Mouse (Mus musculus) heart, embryonic 12.5 days (tissue): Measurements from ENCODE around the gene Terf2ip. TPM values are rescaled to one million over a fixed set of nuclear protein-coding genes. Genes with fewer than 3 reads are reported as not detected.
A peak's percentile ranks its signal among the peaks of the same experiment; 100 is the strongest.

ENCODE experiments used
- ATAC-seq: fragments of 200-750 bp; cut with Nextera tagmentation; 2 replicates; pipeline ENCODE4 v1.8.0; 2017; ENCODE audit warnings: moderate TSS enrichment, moderate library complexity; ENCODE audit not compliant: insufficient number of reproducible peaks, low FRiP score
- H3K27ac ChIP-seq: fragments of 300-500 bp; sonication (generic); 2 replicates; pipeline ENCODE4 v1.5.1; 2016; ENCODE audit warnings: mild to moderate bottlenecking, moderate library complexity; ENCODE audit not compliant: poor library complexity, severe bottlenecking
- H3K27me3 ChIP-seq: fragments of 300-500 bp; sonication (generic); replicated peaks from 2 replicates; pipeline ENCODE4 v1.6.1; 2016; ENCODE audit warnings: mild to moderate bottlenecking, moderate library complexity
- H3K36me3 ChIP-seq: fragments of 300-500 bp; sonication (generic); 2 replicates; pipeline ENCODE4 v1.6.1; 2016; ENCODE audit warnings: mild to moderate bottlenecking, moderate library complexity
- H3K4me1 ChIP-seq: fragments of 300-500 bp; sonication (generic); replicated peaks from 2 replicates; pipeline ENCODE4 v1.6.1; 2016; ENCODE audit warnings: mild to moderate bottlenecking
- H3K4me2 ChIP-seq: fragments of 300-500 bp; sonication (generic); 2 replicates; pipeline ENCODE4 v1.6.1; 2016; ENCODE audit warnings: mild to moderate bottlenecking, moderate library complexity
- H3K4me3 ChIP-seq: fragments of 300-500 bp; sonication (generic); 2 replicates; pipeline ENCODE4 v1.5.1; 2016; ENCODE audit warnings: mild to moderate bottlenecking
- H3K9ac ChIP-seq: fragments of 300-500 bp; sonication (generic); 2 replicates; pipeline ENCODE4 v1.6.1; 2016; ENCODE audit warnings: mild to moderate bottlenecking, moderate library complexity
- H3K9me3 ChIP-seq: fragments of 300-500 bp; sonication (generic); replicated peaks from 2 replicates; pipeline ENCODE4 v1.6.1; 2016; ENCODE audit warnings: mild to moderate bottlenecking, moderate library complexity
- WGBS: fragments of 180-500 bp; shearing (Covaris S2); methylation state at CpG from one replicate; pipeline ENCODE4 v1.1.7; 2016; 5-methylcytosine and 5-hydroxymethylcytosine counted together
- polyA plus RNA-seq: library from polyadenylated mRNA; unstranded; fragments of >200 nt; fragmentation: Nextera tagmentation; extraction: Ambion mirVana; gene quantifications from 2 replicates; pipeline ENCODE4 v1.2.1, GENCODE M21; 2016

Terf2ip gene
- 18.8 and 20.7 TPM in 2 replicates for polyA plus RNA-seq

DNA sequence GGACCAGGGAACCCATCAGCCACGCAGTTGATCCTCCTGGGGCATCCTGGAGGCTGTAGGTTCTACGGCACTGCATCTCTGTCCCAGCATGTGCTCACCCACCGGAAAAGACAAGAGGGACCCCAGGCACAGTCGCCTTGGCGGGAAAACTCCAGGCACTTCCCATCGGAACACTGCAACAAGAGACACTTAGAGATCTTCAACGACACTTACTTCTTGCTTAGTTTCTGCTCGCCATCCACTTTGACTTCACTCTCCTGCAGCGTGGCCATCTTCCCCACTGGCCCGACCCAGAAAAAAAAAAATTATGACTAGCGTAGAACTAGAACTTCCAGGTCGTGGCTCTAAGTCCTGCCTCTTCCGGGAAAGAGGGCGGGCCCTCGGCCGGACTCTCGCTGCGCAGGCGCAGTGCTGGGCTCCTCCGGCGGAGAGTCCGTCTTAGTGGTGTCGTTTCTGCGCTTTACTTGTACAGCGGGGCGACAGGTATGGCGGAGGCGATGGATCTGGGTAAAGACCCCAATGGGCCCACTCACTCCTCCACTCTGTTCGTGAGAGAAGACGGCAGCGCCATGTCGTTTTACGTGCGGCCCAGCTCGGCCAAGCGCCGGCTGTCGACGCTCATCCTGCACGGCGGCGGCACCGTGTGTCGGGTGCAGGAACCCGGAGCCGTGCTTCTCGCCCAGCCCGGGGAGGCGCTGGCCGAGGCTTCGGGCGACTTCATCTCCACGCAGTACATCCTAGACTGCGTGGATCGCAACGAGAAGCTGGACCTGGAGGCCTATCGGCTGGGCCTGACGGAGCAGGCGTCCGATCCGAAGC is at the start of gene Terf2ip, which contains the start of gene Kars:
TSS of gene Terf2ip (plus strand) at position 402 of the 819 bp plus-strand sequence.
TSS of gene Kars (minus strand) at position 327 of the 819 bp plus-strand sequence.
- Histone ChIP-seq H3K27ac (peak within 1 kb of the TSS; percentile 68), H3K27me3 (no peaks in the 10 kb centered on the region), H3K4me2 (peak within 1 kb of the TSS; percentile 80), H3K4me3 (peak within 1 kb of the TSS; percentile 91), H3K9ac (peak within 1 kb of the TSS; percentile 92), H3K9me3 (no peaks in the 10 kb centered on the region), H3K4me1 (peaks cover 24% of the 10 kb centered on the region), H3K36me3 (peaks cover 10% of the 10 kb centered on the region)
- peak; percentile 92 for ATAC-seq
- under 1% methylated on average over 61 of the region's 61 CpGs for WGBS

DNA sequence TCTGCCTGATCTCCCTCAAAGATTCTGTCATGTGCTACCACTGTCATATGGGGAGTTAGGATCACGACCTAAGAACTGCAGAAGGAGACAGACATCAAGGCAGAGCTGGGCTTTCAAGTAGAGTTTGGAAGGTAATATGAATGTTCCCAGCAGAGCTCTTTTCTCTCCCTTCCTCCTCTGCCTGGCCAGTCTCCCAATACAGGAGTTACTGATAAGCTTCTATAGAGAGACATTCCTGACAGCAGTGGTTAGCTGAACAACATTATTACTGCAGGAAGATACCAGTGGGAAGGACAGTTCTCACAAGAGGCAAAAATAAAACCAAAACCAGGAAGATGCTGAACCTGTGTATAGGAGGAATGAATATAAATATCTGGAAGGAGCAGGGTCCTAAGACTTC is 48.6 kb upstream of the Terf2ip start:
- Histone ChIP-seq H3K4me1 (peaks cover 24% of the 10 kb centered on the region), H3K9me3 (no peaks in the 10 kb centered on the region), H3K4me2 (peak overlapping the region; percentile 14), H3K9ac (no peak overlapping the region), H3K36me3 (peaks cover 26% of the 10 kb centered on the region), H3K4me3 (no peak overlapping the region), H3K27me3 (no peaks in the 10 kb centered on the region), H3K27ac (peak overlapping the region; percentile 71)
- no peak for ATAC-seq
- 30% methylated on average over 1 of the region's 1 CpGs for WGBS

DNA sequence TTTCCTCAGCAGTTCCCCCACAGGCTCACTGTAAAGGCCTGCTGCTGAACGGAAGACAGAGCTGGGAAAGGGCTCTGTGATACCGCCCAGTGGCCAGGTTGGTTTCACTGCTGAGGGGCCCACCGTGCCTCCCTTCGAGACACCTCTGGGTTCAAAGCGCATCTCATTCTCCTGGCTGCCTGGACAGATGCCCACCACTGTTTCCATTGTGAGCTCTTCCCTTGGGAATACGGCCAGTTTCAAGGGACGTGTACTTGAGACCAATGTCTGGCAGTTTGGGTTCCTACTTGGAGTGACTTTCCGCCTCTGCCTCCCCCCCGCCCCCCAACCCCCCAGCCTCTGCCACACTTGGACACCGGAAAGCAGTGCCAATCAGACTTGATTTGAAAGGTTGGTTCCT is 48.1 kb upstream of the Terf2ip start:
- no peak for ATAC-seq
- Histone ChIP-seq H3K9me3 (no peaks in the 10 kb centered on the region), H3K4me3 (no peak overlapping the region), H3K9ac (peak overlapping the region; percentile 28; the same call in 1 of the 2 replicates), H3K27me3 (no peaks in the 10 kb centered on the region), H3K4me2 (peak overlapping the region; percentile 14), H3K36me3 (peaks cover 27% of the 10 kb centered on the region; the same call in 1 of the 2 replicates), H3K4me1 (peaks cover 24% of the 10 kb centered on the region), H3K27ac (peak overlapping the region; percentile 71)
- WGBS = 63% methylated on average over 10 of the region's 10 CpGs

DNA sequence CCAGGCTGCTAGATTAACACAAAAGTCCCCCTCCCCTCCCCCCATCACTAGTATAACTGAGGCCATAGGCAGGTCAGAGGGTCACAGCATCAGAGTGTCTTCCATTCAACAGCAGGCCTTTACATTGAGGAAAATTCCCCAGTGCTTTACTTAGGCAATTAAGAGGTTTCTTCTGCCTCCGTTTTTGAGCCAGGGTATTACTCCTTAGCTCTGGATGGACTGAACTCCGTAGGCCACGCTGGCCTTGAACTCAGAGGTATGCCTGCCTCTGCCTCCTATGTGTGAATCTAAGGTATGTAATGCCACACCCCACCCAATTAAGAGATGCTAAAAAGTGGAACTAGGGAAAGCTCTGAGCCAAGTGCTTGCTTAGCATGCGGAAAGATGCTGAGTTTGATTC is 47.7 kb upstream of the Terf2ip start:
- no peak for ATAC-seq
- Histone ChIP-seq H3K9me3 (no peaks in the 10 kb centered on the region), H3K27me3 (no peaks in the 10 kb centered on the region), H3K4me2 (no peak overlapping the region), H3K36me3 (peaks cover 25% of the 10 kb centered on the region; the same call in 1 of the 2 replicates), H3K9ac (no peak overlapping the region), H3K27ac (no peak overlapping the region), H3K4me3 (no peak overlapping the region), H3K4me1 (peaks cover 24% of the 10 kb centered on the region)
- WGBS = 85% methylated on average over 4 of the region's 4 CpGs

DNA sequence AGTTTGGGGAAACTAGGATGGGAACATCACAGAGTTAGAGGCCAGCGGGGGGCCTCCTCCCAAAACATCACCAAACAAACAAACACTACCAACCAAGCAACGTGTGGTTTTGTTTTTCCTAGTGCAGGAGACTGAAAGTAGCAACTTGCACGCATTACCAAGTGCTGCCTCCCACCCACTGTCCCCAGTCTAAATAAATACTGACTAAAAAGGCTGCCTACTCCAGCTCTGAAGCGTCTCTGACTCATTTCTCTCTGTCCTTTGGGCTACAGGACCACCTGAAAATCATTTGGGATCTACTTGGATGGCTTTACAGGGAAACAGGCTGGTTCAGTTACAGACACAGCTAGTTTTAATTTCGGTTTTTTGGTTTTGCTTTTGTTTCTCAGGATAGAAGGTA is 46.8 kb upstream of the Terf2ip start:
- no peak for ATAC-seq
- no peak overlapping the region for H3K4me2 ChIP-seq
- peaks cover 24% of the 10 kb centered on the region for H3K4me1 ChIP-seq
- no peaks in the 10 kb centered on the region for H3K9me3 ChIP-seq
- no peaks in the 10 kb centered on the region for H3K27me3 ChIP-seq
- 56% methylated on average over 5 of the region's 5 CpGs for WGBS
- H3K27ac ChIP-seq = no peak overlapping the region
- H3K4me3 ChIP-seq = no peak overlapping the region
- no peak overlapping the region for H3K9ac ChIP-seq
- peaks cover 21% of the 10 kb centered on the region; the same call in 1 of the 2 replicates for H3K36me3 ChIP-seq

DNA sequence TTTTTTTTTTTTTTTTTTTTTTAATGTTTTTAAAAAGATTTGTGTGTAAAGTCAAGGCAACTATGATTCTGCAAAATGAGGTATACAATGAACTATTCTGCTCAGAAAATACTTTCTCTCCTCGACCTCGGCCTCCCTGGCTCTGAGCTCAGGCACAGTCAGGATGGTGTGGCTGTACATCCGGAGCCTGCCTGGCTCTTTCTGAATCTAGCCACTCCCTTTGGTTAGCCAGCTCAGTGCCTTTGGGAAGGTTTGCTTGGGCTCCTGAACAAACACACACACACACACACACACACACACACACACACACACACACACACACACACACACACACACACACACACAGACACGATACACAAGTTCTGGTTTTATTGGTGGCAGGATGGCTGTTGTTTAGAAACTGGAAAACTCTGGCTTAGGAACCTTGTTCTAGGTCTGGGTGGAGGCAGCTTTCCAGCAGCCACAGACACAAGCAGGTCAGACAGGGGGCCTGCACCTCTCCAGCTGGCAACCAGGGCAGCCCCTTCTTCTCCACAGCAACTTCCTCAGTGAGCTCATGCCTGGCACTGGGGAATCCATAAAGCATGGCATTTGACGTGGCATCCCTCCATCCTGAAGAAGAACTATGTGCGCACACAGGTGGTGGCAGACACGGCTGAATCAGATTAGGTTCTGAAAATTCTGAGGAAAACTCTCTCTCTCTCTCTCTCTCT is 46.2 kb upstream of the Terf2ip start:
- peaks cover 24% of the 10 kb centered on the region for H3K4me1 ChIP-seq

DNA sequence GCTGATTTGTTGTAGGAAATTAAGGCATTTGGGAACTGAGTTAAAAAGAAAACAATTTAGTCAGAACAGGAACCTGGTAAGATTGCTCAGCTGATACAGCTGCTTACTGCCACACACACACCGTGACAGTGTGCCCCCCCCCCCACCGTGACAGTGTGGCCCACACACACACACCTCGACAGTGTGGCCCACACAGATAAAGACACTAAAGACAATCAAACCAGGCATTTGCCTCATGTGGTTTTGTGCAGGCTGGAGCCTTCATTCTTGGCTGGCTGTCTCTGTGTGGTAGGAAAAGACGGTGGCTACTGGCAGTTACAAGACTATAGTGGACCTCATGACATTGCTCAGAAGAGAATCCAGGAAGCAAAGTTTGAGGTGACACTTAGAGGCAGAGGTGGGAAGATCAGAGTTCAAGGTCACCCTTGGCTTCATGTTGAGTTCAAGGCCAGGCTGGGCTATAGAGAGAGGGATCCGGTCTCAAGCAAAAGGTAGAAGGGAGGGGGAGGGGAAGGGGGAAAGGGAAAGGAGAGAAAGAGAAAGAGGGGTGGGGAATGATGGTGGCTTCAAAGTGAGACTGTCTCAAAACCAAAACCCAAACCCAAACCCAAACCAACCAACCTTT is 43.8 kb upstream of the Terf2ip start:
- WGBS = 69% methylated on average over 5 of the region's 5 CpGs
- ATAC-seq = no peak
- no peaks in the 10 kb centered on the region for H3K9me3 ChIP-seq

More for the DNA sequence above, 46.2 kb upstream of the Terf2ip start:
- ATAC-seq = no peak
- H3K9me3 ChIP-seq = no peaks in the 10 kb centered on the region
- no peak overlapping the region for H3K4me2 ChIP-seq
- no peak overlapping the region for H3K4me3 ChIP-seq
- no peak overlapping the region for H3K27ac ChIP-seq
- 77% methylated on average over 7 of the region's 7 CpGs for WGBS
- peaks cover 15% of the 10 kb centered on the region; the same call in 1 of the 2 replicates for H3K36me3 ChIP-seq
- no peak overlapping the region for H3K9ac ChIP-seq
- H3K27me3 ChIP-seq = no peaks in the 10 kb centered on the region

DNA sequence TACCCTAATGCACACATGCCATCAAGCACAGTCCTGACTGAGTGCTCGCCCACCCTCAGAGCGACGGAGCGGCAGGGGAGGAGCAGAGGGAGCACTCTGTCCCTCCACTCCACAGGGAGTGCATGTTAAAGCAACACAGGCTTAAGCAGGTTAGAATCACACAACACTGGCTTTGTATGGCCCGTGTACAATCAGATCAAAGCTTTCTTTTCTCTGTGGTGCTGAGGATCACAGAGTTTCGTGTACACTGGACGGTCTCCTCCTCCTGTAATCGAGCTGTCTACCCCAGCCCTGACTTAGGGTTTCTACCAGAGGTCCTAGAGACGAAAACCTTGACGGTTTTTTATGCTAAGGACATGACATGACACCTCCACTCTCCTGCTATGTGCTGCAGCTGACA is 42.7 kb upstream of the Terf2ip start:
- ATAC-seq = no peak
- H3K4me1 ChIP-seq = peaks cover 2% of the 10 kb centered on the region
- no peak overlapping the region for H3K4me2 ChIP-seq
- H3K27ac ChIP-seq = no peak overlapping the region
- H3K27me3 ChIP-seq = no peaks in the 10 kb centered on the region
- H3K9me3 ChIP-seq = peaks cover 5% of the 10 kb centered on the region; the same call in 1 of the 2 replicates
- no peak overlapping the region for H3K4me3 ChIP-seq
- peaks cover 36% of the 10 kb centered on the region for H3K36me3 ChIP-seq
- 82% methylated on average over 10 of the region's 10 CpGs for WGBS
- no peak overlapping the region for H3K9ac ChIP-seq

More for the DNA sequence above, 43.8 kb upstream of the Terf2ip start:
- Histone ChIP-seq H3K27ac (no peak overlapping the region), H3K36me3 (peaks cover 28% of the 10 kb centered on the region), H3K4me1 (peaks cover 14% of the 10 kb centered on the region), H3K27me3 (no peaks in the 10 kb centered on the region), H3K9ac (no peak overlapping the region), H3K4me3 (no peak overlapping the region), H3K4me2 (no peak overlapping the region)

DNA sequence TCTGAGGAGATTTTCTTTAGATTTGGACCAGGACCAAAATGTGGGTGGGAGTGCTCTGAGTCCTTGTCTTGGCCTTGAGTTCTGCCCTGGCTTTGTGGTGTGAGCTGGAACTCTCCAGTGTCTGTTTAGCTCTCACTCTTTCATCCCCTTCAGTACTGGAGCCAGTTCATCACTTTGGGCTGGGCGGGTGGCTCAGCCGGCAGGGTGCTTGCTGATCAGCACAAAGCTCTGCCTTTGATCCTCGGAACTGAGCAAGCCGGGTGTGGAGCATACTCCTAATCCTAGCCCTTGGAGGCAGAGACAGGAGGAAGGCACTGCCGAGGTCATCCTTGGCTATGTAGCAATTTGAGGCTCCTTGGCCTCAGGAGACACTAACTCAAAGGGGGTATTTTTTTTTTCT is 42.2 kb upstream of the Terf2ip start:
- peaks cover 7% of the 10 kb centered on the region; the same call in 1 of the 2 replicates for H3K9me3 ChIP-seq
- no peak overlapping the region for H3K4me2 ChIP-seq
- H3K27ac ChIP-seq = no peak overlapping the region
- 35% methylated on average over 5 of the region's 5 CpGs for WGBS
- no peak overlapping the region for H3K9ac ChIP-seq
- no peaks in the 10 kb centered on the region for H3K4me1 ChIP-seq
- no peaks in the 10 kb centered on the region for H3K27me3 ChIP-seq
- peaks cover 41% of the 10 kb centered on the region for H3K36me3 ChIP-seq
- ATAC-seq = no peak
- H3K4me3 ChIP-seq = no peak overlapping the region

DNA sequence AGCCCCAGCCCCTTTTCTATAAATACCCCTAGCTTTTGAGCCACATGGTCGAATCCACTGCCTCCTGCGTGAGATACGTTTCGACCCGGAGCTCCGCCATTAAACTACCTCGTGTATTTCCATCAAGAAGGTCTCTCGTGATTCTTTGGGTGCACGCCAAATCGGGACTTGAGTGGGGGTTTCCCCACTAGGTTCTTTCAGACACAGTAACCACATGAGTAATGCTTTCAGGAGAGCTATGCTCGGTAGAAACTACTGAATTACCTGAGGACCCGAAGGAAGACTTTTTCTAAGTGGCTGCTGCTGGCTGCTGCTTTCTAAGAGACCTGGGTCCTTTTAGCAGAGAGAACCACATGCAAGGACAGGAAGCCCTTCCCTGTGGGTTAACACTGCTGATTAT is 37.1 kb upstream of the Terf2ip start:
- Histone ChIP-seq H3K9ac (no peak overlapping the region), H3K27me3 (no peaks in the 10 kb centered on the region), H3K4me1 (no peaks in the 10 kb centered on the region), H3K4me3 (no peak overlapping the region), H3K4me2 (no peak overlapping the region), H3K9me3 (peaks cover 10% of the 10 kb centered on the region; the same call in 1 of the 2 replicates), H3K27ac (no peak overlapping the region), H3K36me3 (peaks cover 60% of the 10 kb centered on the region)
- 94% methylated on average over 12 of the region's 12 CpGs for WGBS
- ATAC-seq = no peak

DNA sequence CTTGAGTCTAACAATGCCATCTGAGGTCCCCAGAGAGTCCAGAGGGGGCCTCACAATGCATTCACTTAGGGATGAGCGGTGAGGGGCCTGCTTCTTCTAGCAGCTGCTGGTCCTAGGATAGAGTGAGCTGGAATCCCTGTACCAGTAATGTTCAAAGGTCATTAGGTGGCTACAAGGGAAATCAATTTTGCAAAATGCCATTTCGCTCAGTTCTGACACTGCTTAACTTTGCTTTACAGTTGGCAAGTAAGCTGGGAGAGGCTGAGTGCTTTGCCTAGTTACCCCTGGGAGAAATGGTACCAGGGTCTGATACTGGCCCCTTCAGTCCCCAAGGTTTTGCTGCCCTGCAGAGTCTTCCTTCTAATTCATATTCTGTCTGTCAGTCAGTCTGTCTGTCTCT is 35.5 kb upstream of the Terf2ip start:
- no peak overlapping the region for H3K27ac ChIP-seq
- no peak overlapping the region for H3K4me2 ChIP-seq
- H3K36me3 ChIP-seq = peaks cover 66% of the 10 kb centered on the region
- no peaks in the 10 kb centered on the region for H3K4me1 ChIP-seq
- 95% methylated on average over 2 of the region's 2 CpGs for WGBS
- no peak for ATAC-seq
- no peaks in the 10 kb centered on the region for H3K27me3 ChIP-seq
- H3K9me3 ChIP-seq = peaks cover 10% of the 10 kb centered on the region; the same call in 1 of the 2 replicates
- H3K9ac ChIP-seq = no peak overlapping the region
- no peak overlapping the region for H3K4me3 ChIP-seq
